ENCODE assay signal across 8 mouse cellular contexts in the genomic region with DNA sequence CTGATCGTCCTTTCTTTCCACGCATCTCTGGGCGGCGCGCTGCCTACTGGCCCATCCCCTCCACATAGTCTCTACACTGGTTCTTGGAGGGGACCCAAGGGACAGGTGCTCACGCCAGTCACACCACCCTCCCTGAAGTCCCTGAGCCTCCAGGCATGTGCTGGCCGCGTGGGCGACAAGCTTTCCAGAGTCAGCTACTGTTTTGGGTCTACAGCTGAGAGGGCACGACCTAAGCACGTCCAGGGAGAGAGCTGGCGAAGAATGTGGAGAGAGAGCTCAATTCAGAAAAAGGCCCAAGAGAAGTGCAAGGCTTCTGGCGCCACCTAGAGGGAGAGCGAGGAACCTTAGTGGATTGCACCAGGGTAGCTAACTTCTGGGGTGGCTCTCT. TPM values are rescaled to one million over a fixed set of nuclear protein-coding genes. Genes with fewer than 3 reads are reported as not detected.
DNase-seq lines count a peak whose midpoint lies in the region; ATAC-seq and TF ChIP-seq lines count a peak whose summit lies in the region.

No protein-coding gene starts in this region.

- TF ChIP-seq POLR2A in myocyte (IDR thresholded peaks at IDR 0.05; ENCODE audit: insufficient read length, low read depth) = peak; percentile 13

- WGBS in heart, embryonic 14.5 days = under 1% methylated on average over 14 of the region's 14 CpGs
- 1% methylated on average over 14 of the region's 14 CpGs for WGBS in liver, embryonic 11.5 days
- under 1% methylated on average over 14 of the region's 14 CpGs for WGBS in stomach, embryonic 14.5 days

- no peaks in the 10 kb centered on the region for H3K9me3 ChIP-seq in heart, embryonic 14.5 days (ENCODE audit: control insufficient read depth, low read length)
- H3K9me3 ChIP-seq in liver, embryonic 11.5 days (ENCODE audit: control insufficient read depth, low read length) = no peaks in the 10 kb centered on the region
- no peaks in the 10 kb centered on the region for H3K9me3 ChIP-seq in stomach, embryonic 14.5 days (ENCODE audit: control insufficient read depth, low read depth, low read length)

- peak overlapping the region; percentile 67 for H3K27ac ChIP-seq in brown adipose tissue, adult 24 weeks (replicated peaks; ENCODE audit: low read depth, low read length)
- H3K27ac ChIP-seq in heart, embryonic 14.5 days (replicated peaks in 1 of 2; ENCODE audit: control insufficient read depth in 1 of 2, insufficient read depth in 1 of 2, low read depth in 2 of 2, low read length in 2 of 2) = peak overlapping the region; percentile 73 to 96
- H3K27ac ChIP-seq in liver, embryonic 11.5 days (ENCODE audit: low read depth, low read length) = peak overlapping the region; percentile 70
- H3K27ac ChIP-seq in stomach, embryonic 14.5 days (ENCODE audit: low read length) = peak overlapping the region; percentile 77

- peak overlapping the region; percentile 77 for H3K4me3 ChIP-seq in brown adipose tissue, adult 24 weeks (ENCODE audit: insufficient read depth, low read depth, low read length)
- peak overlapping the region; percentile 63 to 73 for H3K4me3 ChIP-seq in heart, embryonic 14.5 days (ENCODE audit: control insufficient read depth in 1 of 2, insufficient read depth in 1 of 2, low read depth in 1 of 2, low read length in 2 of 2)
- peak overlapping the region; percentile 60 for H3K4me3 ChIP-seq in liver, embryonic 11.5 days (ENCODE audit: low read depth, low read length)
- peak overlapping the region; percentile 30 for H3K4me3 ChIP-seq in myocyte
- H3K4me3 ChIP-seq in stomach, embryonic 14.5 days (ENCODE audit: low read depth, low read length) = peak overlapping the region; percentile 46

- no peaks in the 10 kb centered on the region; the same call in 1 of the 2 replicates for H3K27me3 ChIP-seq in heart, embryonic 14.5 days (ENCODE audit: control insufficient read depth, insufficient read depth, low read length)
- peaks cover 16% of the 10 kb centered on the region; the same call in 1 of the 2 replicates for H3K27me3 ChIP-seq in liver, embryonic 11.5 days (replicated peaks; ENCODE audit: control insufficient read depth, insufficient read depth, low read length)
- H3K27me3 ChIP-seq in myocyte (ENCODE audit: control insufficient read depth, insufficient read depth, insufficient read length) = no peaks in the 10 kb centered on the region
- H3K27me3 ChIP-seq in stomach, embryonic 14.5 days (ENCODE audit: control insufficient read depth, insufficient read depth, low read length) = no peaks in the 10 kb centered on the region

- peak overlapping the region; percentile 75 for H3K9ac ChIP-seq in heart, embryonic 14.5 days (ENCODE audit: low read length)
- H3K9ac ChIP-seq in liver, embryonic 11.5 days (ENCODE audit: low read depth, low read length) = peak overlapping the region; percentile 64
- H3K9ac ChIP-seq in stomach, embryonic 14.5 days (replicated peaks; ENCODE audit: low read depth, low read length) = peak overlapping the region; percentile 28; the same call in 1 of the 2 replicates

- H3K79me2 ChIP-seq in myocyte (ENCODE audit: control insufficient read depth, insufficient read depth) = no peaks in the 10 kb centered on the region

- peak; percentile 95 for DNase-seq in kidney, postnatal 10 days
- DNase-seq in liver, embryonic 11.5 days (ENCODE audit: low spot score) = peak; percentile 85

- peak; percentile 75 for ATAC-seq in CD4-positive, CD25-positive, alpha-beta regulatory T cell, adult 4 months
- peak; percentile 61 for ATAC-seq in erythroid progenitor cell, adult 5-6 weeks (replicated peaks; ENCODE audit: low FRiP score, poor library complexity, severe bottlenecking)
- no peak for ATAC-seq in heart, embryonic 14.5 days (ENCODE audit: insufficient number of reproducible peaks, insufficient read depth, low FRiP score, low read depth)
- ATAC-seq in liver, embryonic 11.5 days (replicated peaks; ENCODE audit: low FRiP score) = peak; percentile 53
- ATAC-seq in stomach, embryonic 14.5 days (ENCODE audit: insufficient number of reproducible peaks, insufficient read depth, low FRiP score, low read depth) = peak; percentile 34; the same call in 1 of the 2 replicates

- peak overlapping the region; percentile 83 for H3K4me2 ChIP-seq in heart, embryonic 14.5 days (ENCODE audit: low read length)
- peak overlapping the region; percentile 84 for H3K4me2 ChIP-seq in liver, embryonic 11.5 days
- peak overlapping the region; percentile 99 for H3K4me2 ChIP-seq in myocyte (ENCODE audit: low read depth)
- H3K4me2 ChIP-seq in stomach, embryonic 14.5 days (replicated peaks; ENCODE audit: low read depth, low read length) = peak overlapping the region; percentile 55

- no peak overlapping the region for H3ac ChIP-seq in myocyte (ENCODE audit: control insufficient read depth, insufficient read length)

- H3K4me1 ChIP-seq in brown adipose tissue, adult 24 weeks (ENCODE audit: control insufficient read depth, insufficient read depth, insufficient read length, low read length) = peaks cover 11% of the 10 kb centered on the region; the same call in 1 of the 2 replicates
- peaks cover 9 to 20% of the 10 kb centered on the region in 2 experiments for H3K4me1 ChIP-seq in heart, embryonic 14.5 days (ENCODE audit: control insufficient read depth in 2 of 2, insufficient read depth in 2 of 2, low read length in 2 of 2)
- H3K4me1 ChIP-seq in liver, embryonic 11.5 days (replicated peaks; ENCODE audit: control insufficient read depth, insufficient read depth, low read length) = peaks cover 25% of the 10 kb centered on the region
- no peaks in the 10 kb centered on the region; the same call in 1 of the 2 replicates for H3K4me1 ChIP-seq in stomach, embryonic 14.5 days (ENCODE audit: control insufficient read depth, insufficient read depth, low read length)

- peaks cover 28% of the 10 kb centered on the region for H3K36me3 ChIP-seq in heart, embryonic 14.5 days (ENCODE audit: control insufficient read depth, insufficient read depth, low read length)
- 0 out of 2 replicates have a peak, but pooled peaks cover 2% of the 10 kb centered on the region for H3K36me3 ChIP-seq in liver, embryonic 11.5 days (ENCODE audit: control insufficient read depth, insufficient read depth, low read length)
- no peaks in the 10 kb centered on the region for H3K36me3 ChIP-seq in myocyte (ENCODE audit: control insufficient read depth, insufficient read depth)
- peaks cover 17% of the 10 kb centered on the region for H3K36me3 ChIP-seq in stomach, embryonic 14.5 days (ENCODE audit: control insufficient read depth, insufficient read depth, low read length)

RNA-seq across cellular contexts. Expression of a gene that starts 0.8 kb away (rescaled TPM):
- polyA plus RNA-seq in CD4-positive, CD25-positive, alpha-beta regulatory T cell, adult 4 months (2017; shearing (Covaris generic)) = not detected
- 466 and 489 TPM in 2 replicates for polyA plus RNA-seq in brown adipose tissue, adult 24 weeks (2012; ENCODE audit: insufficient read depth, insufficient read length, missing spikeins)
- 94.7 and 103 TPM in 2 replicates for total RNA-seq in erythroid progenitor cell, adult 5-6 weeks (2015; ENCODE audit: low replicate concordance)
- 246 and 613 TPM in 2 replicates for total RNA-seq in erythroid progenitor cell, adult 5-6 weeks (2017; ENCODE audit: low replicate concordance)
- 27.6 and 28.5 TPM in 2 replicates for polyA plus RNA-seq in heart, embryonic 14.5 days (2014; fragmentation: Nextera tagmentation; extraction: Ambion mirVana)
- polyA plus RNA-seq in liver, embryonic 11.5 days (2014; fragmentation: Nextera tagmentation; extraction: Ambion mirVana) = 7.0 and 8.3 TPM in 2 replicates
- polyA plus RNA-seq in myocyte (2012; fragmentation: generic; extraction: Trizol) = 14.1 TPM
- 31.3 and 31.5 TPM in 2 replicates for polyA plus RNA-seq in stomach, embryonic 14.5 days (2014; fragmentation: Nextera tagmentation; extraction: Ambion mirVana)

RNA-seq across cellular contexts. Expression of a gene that starts 13.2 kb away (rescaled TPM):
- polyA plus RNA-seq in CD4-positive, CD25-positive, alpha-beta regulatory T cell, adult 4 months (2017; shearing (Covaris generic)) = not detected
- polyA plus RNA-seq in brown adipose tissue, adult 24 weeks (2012; ENCODE audit: insufficient read depth, insufficient read length, missing spikeins) = 37.9 and 76.4 TPM in 2 replicates
- total RNA-seq in erythroid progenitor cell, adult 5-6 weeks (2015; ENCODE audit: low replicate concordance) = not detected in 2 replicates
- total RNA-seq in erythroid progenitor cell, adult 5-6 weeks (2017; ENCODE audit: low replicate concordance) = 3.9 TPM in 1 of 2 replicates, not detected in the other
- 6.6 and 7.3 TPM in 2 replicates for polyA plus RNA-seq in heart, embryonic 14.5 days (2014; fragmentation: Nextera tagmentation; extraction: Ambion mirVana)
- polyA plus RNA-seq in liver, embryonic 11.5 days (2014; fragmentation: Nextera tagmentation; extraction: Ambion mirVana) = 1.3 and 1.7 TPM in 2 replicates
- polyA plus RNA-seq in myocyte (2012; fragmentation: generic; extraction: Trizol) = 0.12 TPM
- polyA plus RNA-seq in stomach, embryonic 14.5 days (2014; fragmentation: Nextera tagmentation; extraction: Ambion mirVana) = 6.6 and 8.9 TPM in 2 replicates

RNA-seq across cellular contexts. Expression of a gene that starts 15.8 kb away (rescaled TPM):
- polyA plus RNA-seq in CD4-positive, CD25-positive, alpha-beta regulatory T cell, adult 4 months (2017; shearing (Covaris generic)) = not detected
- not detected in 2 replicates for polyA plus RNA-seq in brown adipose tissue, adult 24 weeks (2012; ENCODE audit: insufficient read depth, insufficient read length, missing spikeins)
- total RNA-seq in erythroid progenitor cell, adult 5-6 weeks (2015; ENCODE audit: low replicate concordance) = not detected in 2 replicates
- total RNA-seq in erythroid progenitor cell, adult 5-6 weeks (2017; ENCODE audit: low replicate concordance) = not detected in 2 replicates
- 1.2 and 2.4 TPM in 2 replicates for polyA plus RNA-seq in heart, embryonic 14.5 days (2014; fragmentation: Nextera tagmentation; extraction: Ambion mirVana)
- polyA plus RNA-seq in liver, embryonic 11.5 days (2014; fragmentation: Nextera tagmentation; extraction: Ambion mirVana) = 4.0 and 5.1 TPM in 2 replicates
- polyA plus RNA-seq in myocyte (2012; fragmentation: generic; extraction: Trizol) = not detected
- 196 and 205 TPM in 2 replicates for polyA plus RNA-seq in stomach, embryonic 14.5 days (2014; fragmentation: Nextera tagmentation; extraction: Ambion mirVana)

RNA-seq across cellular contexts. Expression of a gene that starts 27.0 kb away (rescaled TPM):
- polyA plus RNA-seq in CD4-positive, CD25-positive, alpha-beta regulatory T cell, adult 4 months (2017; shearing (Covaris generic)) = 1,000 to 10,000 TPM; 1,067 to 1,377 TPM
- 424 and 439 TPM in 2 replicates for polyA plus RNA-seq in brown adipose tissue, adult 24 weeks (2012; ENCODE audit: insufficient read depth, insufficient read length, missing spikeins)
- 394 and 471 TPM in 2 replicates for total RNA-seq in erythroid progenitor cell, adult 5-6 weeks (2015; ENCODE audit: low replicate concordance)
- 246 and 254 TPM in 2 replicates for total RNA-seq in erythroid progenitor cell, adult 5-6 weeks (2017; ENCODE audit: low replicate concordance)
- 1,047 and 1,081 TPM in 2 replicates for polyA plus RNA-seq in heart, embryonic 14.5 days (2014; fragmentation: Nextera tagmentation; extraction: Ambion mirVana)
- 2,995 and 3,090 TPM in 2 replicates for polyA plus RNA-seq in liver, embryonic 11.5 days (2014; fragmentation: Nextera tagmentation; extraction: Ambion mirVana)
- 1,243 TPM for polyA plus RNA-seq in myocyte (2012; fragmentation: generic; extraction: Trizol)
- polyA plus RNA-seq in stomach, embryonic 14.5 days (2014; fragmentation: Nextera tagmentation; extraction: Ambion mirVana) = 1,510 and 1,553 TPM in 2 replicates

RNA-seq across cellular contexts. Expression of a gene that starts 32.2 kb away (rescaled TPM):
- polyA plus RNA-seq in CD4-positive, CD25-positive, alpha-beta regulatory T cell, adult 4 months (2017; shearing (Covaris generic)) = 10 to 100 TPM; 21.1 to 25.4 TPM
- polyA plus RNA-seq in brown adipose tissue, adult 24 weeks (2012; ENCODE audit: insufficient read depth, insufficient read length, missing spikeins) = 82.4 and 122 TPM in 2 replicates
- total RNA-seq in erythroid progenitor cell, adult 5-6 weeks (2015; ENCODE audit: low replicate concordance) = 49.4 and 83.4 TPM in 2 replicates
- 17.1 and 20.9 TPM in 2 replicates for total RNA-seq in erythroid progenitor cell, adult 5-6 weeks (2017; ENCODE audit: low replicate concordance)
- polyA plus RNA-seq in heart, embryonic 14.5 days (2014; fragmentation: Nextera tagmentation; extraction: Ambion mirVana) = 22.3 and 26.0 TPM in 2 replicates
- polyA plus RNA-seq in liver, embryonic 11.5 days (2014; fragmentation: Nextera tagmentation; extraction: Ambion mirVana) = 20.8 and 24.0 TPM in 2 replicates
- polyA plus RNA-seq in myocyte (2012; fragmentation: generic; extraction: Trizol) = 146 TPM
- polyA plus RNA-seq in stomach, embryonic 14.5 days (2014; fragmentation: Nextera tagmentation; extraction: Ambion mirVana) = 27.2 and 29.5 TPM in 2 replicates

Comparison
In these comparisons a context has a peak if more than half of its experiments do, and no peak if none do; other contexts are left out.
1. RNA of a gene that starts 0.8 kb away (polyA plus RNA-seq): 466 to 489 TPM in brown adipose tissue, adult 24 weeks; 31.3 to 31.5 TPM in stomach, embryonic 14.5 days, 27.6 to 28.5 TPM in heart, embryonic 14.5 days, 14.1 TPM in myocyte (single experiment), 7.0 to 8.3 TPM in liver, embryonic 11.5 days and not detected in CD4-positive, CD25-positive, alpha-beta regulatory T cell, adult 4 months; every median in the first group is over 10 times any median in the second.
2. RNA of a gene that starts 15.8 kb away (polyA plus RNA-seq): 196 to 205 TPM in stomach, embryonic 14.5 days; 4.0 to 5.1 TPM in liver, embryonic 11.5 days, 1.2 to 2.4 TPM in heart, embryonic 14.5 days, not detected in CD4-positive, CD25-positive, alpha-beta regulatory T cell, adult 4 months, not detected in brown adipose tissue, adult 24 weeks and not detected in myocyte (single experiment); every median in the first group is over 10 times any median in the second.
3. Peak in every context shown above with its lines, with median percentiles within 50 percentile points of each other: H3K27ac ChIP-seq, H3K4me3 ChIP-seq, H3K4me2 ChIP-seq and H3K9ac ChIP-seq.